Mouse (Mus musculus) neural tube, embryonic 14.5 days (tissue): ENCODE results near the gene Rbm18. TPM values are rescaled to one million over a fixed set of nuclear protein-coding genes. Genes with fewer than 3 reads are reported as not detected.
A peak's percentile ranks its signal among the peaks of the same experiment; 100 is the strongest.

Source experiments
- ATAC-seq: fragments of 200-750 bp; cut with Nextera tagmentation; 2 replicates; pipeline ENCODE4 v1.8.0; 2017; ENCODE audit warnings: low read depth, mild to moderate bottlenecking, moderate TSS enrichment, moderate library complexity
- H3K27ac ChIP-seq: fragments of 300-500 bp; sonication (generic); 2 replicates; pipeline ENCODE4 v1.5.1; 2014; ENCODE audit warnings: low read depth, mild to moderate bottlenecking, control low read depth, low read length, moderate library complexity, mixed read lengths
- H3K27me3 ChIP-seq: fragments of 300-500 bp; sonication (generic); 2 replicates; pipeline ENCODE4 v1.6.1; 2014; ENCODE audit warnings: low read length; ENCODE audit not compliant: control insufficient read depth, insufficient read depth
- H3K36me3 ChIP-seq: fragments of 300-500 bp; sonication (generic); 2 replicates; pipeline ENCODE4 v1.6.1; 2014; ENCODE audit warnings: low read length, mixed read lengths; ENCODE audit not compliant: control insufficient read depth, insufficient read depth
- H3K4me1 ChIP-seq: fragments of 300-500 bp; sonication (generic); 2 replicates; pipeline ENCODE4 v1.6.1; 2014; ENCODE audit warnings: low read length; ENCODE audit not compliant: control insufficient read depth, insufficient read depth
- H3K4me2 ChIP-seq: fragments of 300-500 bp; sonication (generic); 2 replicates; pipeline ENCODE4 v1.6.1; 2014; ENCODE audit warnings: mild to moderate bottlenecking, low read depth, low read length, control low read depth
- H3K4me3 ChIP-seq: fragments of 300-500 bp; sonication (generic); 2 replicates; pipeline ENCODE4 v1.5.1; 2014; ENCODE audit warnings: low read depth, low read length, control low read depth, mixed read lengths
- H3K9ac ChIP-seq: fragments of 300-500 bp; sonication (generic); replicated peaks from 2 replicates; pipeline ENCODE4 v1.6.1; 2014; ENCODE audit warnings: low read depth, mild to moderate bottlenecking, control low read depth, low read length, mixed read lengths
- H3K9me3 ChIP-seq: fragments of 300-500 bp; sonication (generic); 2 replicates; pipeline ENCODE4 v1.6.1; 2016; ENCODE audit warnings: low read length; ENCODE audit not compliant: control insufficient read depth
- WGBS: fragments of 180-500 bp; shearing (Covaris S2); extraction: QIAGEN DNeasy Blood & Tissue Kit; methylation state at CpG from one replicate; pipeline ENCODE4 v1.1.7; 2014; 5-methylcytosine and 5-hydroxymethylcytosine counted together
- polyA plus RNA-seq: library from polyadenylated mRNA; unstranded; fragments of >200 nt; fragmentation: Nextera tagmentation; extraction: Ambion mirVana; gene quantifications from 2 replicates; pipeline ENCODE4 v1.2.1, GENCODE M21; 2014

Gene Rbm18
- polyA plus RNA-seq, 1 experiment from 2014 or later: 138 TPM

- no peaks in the 10 kb centered on the region for H3K4me1 ChIP-seq
- H3K4me2 ChIP-seq: no peak overlapping the region
- peaks cover 47% of the 10 kb centered on the region for H3K36me3 ChIP-seq
- H3K27ac ChIP-seq: no peak overlapping the region
- ATAC-seq: no peak
- H3K4me3 ChIP-seq: no peak overlapping the region
- no peaks in the 10 kb centered on the region for H3K27me3 ChIP-seq
- 92% methylated on average over 9 of the region's 9 CpGs for WGBS
- no peak overlapping the region for H3K9ac ChIP-seq
- no peaks in the 10 kb centered on the region for H3K9me3 ChIP-seq
Measured at GRCm38 (mm10) chr2:36126795-36127429, 9.7 kb downstream of the Rbm18 start.

DNA sequence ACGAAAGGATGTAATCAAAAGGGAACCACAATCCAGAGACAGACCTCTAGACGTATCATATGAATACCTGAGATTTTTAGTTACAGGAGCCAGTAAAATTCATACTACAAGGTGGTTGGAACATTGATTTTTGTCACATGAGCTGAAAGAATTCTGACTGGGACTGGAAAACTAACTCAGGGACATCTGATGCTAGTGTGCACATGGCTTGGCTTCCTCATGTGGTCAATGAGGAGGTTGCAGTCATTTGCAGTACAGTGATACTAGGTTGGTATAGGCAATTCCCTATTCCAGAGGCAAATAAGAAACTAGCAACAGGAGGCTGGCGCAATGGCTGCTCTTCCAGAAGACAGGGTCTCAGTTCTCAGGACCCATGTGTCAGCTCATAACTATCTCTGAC, 23.9 kb downstream of the Rbm18 start:
- Histone ChIP-seq H3K9ac (no peak overlapping the region), H3K4me3 (no peak overlapping the region), H3K27ac (no peak overlapping the region), H3K36me3 (peaks cover 11% of the 10 kb centered on the region), H3K27me3 (peaks cover 4% of the 10 kb centered on the region), H3K4me2 (no peak overlapping the region), H3K9me3 (no peaks in the 10 kb centered on the region), H3K4me1 (no peaks in the 10 kb centered on the region)
- 72% methylated on average over 3 of the region's 3 CpGs for WGBS
- no peak for ATAC-seq

GRCm38 (mm10) chr2:36108615-36109014, 28.0 kb downstream of the Rbm18 start:
- no peak overlapping the region for H3K4me2 ChIP-seq
- WGBS: 10% methylated on average over 7 of the region's 7 CpGs
- no peak overlapping the region for H3K27ac ChIP-seq
- peaks cover 14% of the 10 kb centered on the region for H3K4me1 ChIP-seq
- H3K9ac ChIP-seq: no peak overlapping the region
- H3K36me3 ChIP-seq: no peaks in the 10 kb centered on the region
- no peaks in the 10 kb centered on the region for H3K9me3 ChIP-seq
- H3K27me3 ChIP-seq: peaks cover 24% of the 10 kb centered on the region
- no peak overlapping the region for H3K4me3 ChIP-seq
- ATAC-seq: no peak

- 0 out of 2 replicates have a peak within 1 kb of the TSS, but pooled peaks have one; percentile 7 for H3K9ac ChIP-seq
- H3K4me3 ChIP-seq: peak within 1 kb of the TSS; percentile 24
- peaks cover 40% of the 10 kb centered on the region for H3K27me3 ChIP-seq
- no peaks in the 10 kb centered on the region for H3K36me3 ChIP-seq
- no peak within 1 kb of the TSS for H3K27ac ChIP-seq
- no peaks in the 10 kb centered on the region for H3K9me3 ChIP-seq
- H3K4me1 ChIP-seq: peaks cover 20% of the 10 kb centered on the region
- peak; percentile 38; the same call in 1 of the 2 replicates for ATAC-seq
- peak within 1 kb of the TSS; percentile 45 for H3K4me2 ChIP-seq
- WGBS: under 1% methylated on average over 49 of the region's 58 CpGs
Measured at GRCm38 (mm10) chr2:36104956-36105741, 31.4 kb downstream of the Rbm18 start, which contains the start of gene Lhx6. Gene Lhx6 (minus strand): TSS chr2:36105408.

DNA sequence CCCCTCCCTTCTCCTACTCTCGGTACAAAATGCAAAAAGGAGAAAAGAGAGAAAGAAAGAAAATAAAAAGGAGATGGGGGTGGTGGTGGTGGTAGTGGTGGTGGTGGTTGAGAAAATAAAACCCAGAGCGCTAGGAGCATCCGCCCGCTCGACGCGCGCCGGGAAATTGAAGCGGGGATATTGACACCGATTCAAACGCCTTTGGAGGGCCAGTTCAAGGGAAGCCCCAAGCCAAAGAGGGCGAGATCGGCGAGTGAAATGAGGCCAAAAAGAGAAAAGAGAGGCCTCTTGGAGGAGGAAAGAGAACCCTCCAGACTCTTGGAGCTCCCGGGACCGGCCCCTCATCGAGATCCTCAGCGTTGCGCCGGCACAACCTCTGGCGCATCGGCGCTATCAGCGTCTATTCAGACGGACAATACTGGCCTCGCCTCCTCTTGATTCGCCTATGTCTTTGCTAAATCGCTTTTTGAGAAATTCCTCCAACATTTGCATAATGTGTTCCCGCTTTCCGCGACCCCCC, 32.1 kb downstream of the Rbm18 start:
- H3K27ac ChIP-seq: no peak overlapping the region
- H3K27me3 ChIP-seq: peaks cover 47% of the 10 kb centered on the region
- peaks cover 20% of the 10 kb centered on the region for H3K4me1 ChIP-seq
- H3K36me3 ChIP-seq: no peaks in the 10 kb centered on the region
- no peak overlapping the region for H3K9ac ChIP-seq
- no peaks in the 10 kb centered on the region for H3K9me3 ChIP-seq
- H3K4me3 ChIP-seq: peak overlapping the region; percentile 24
- H3K4me2 ChIP-seq: peak overlapping the region; percentile 45
- ATAC-seq: no peak
- under 1% methylated on average over 32 of the region's 32 CpGs for WGBS

GRCm38 (mm10) chr2:36103555-36104367, 32.8 kb downstream of the Rbm18 start:
- no peak for ATAC-seq
- Histone ChIP-seq H3K27me3 (peaks cover 54% of the 10 kb centered on the region), H3K4me2 (peak overlapping the region; percentile 45; the same call in 1 of the 2 replicates)

GRCm38 (mm10) chr2:36103069-36103554, 33.5 kb downstream of the Rbm18 start:
- Histone ChIP-seq H3K4me3 (0 out of 2 replicates have a peak overlapping the region, but pooled peaks have one; percentile 3), H3K27me3 (peaks cover 60% of the 10 kb centered on the region), H3K36me3 (no peaks in the 10 kb centered on the region), H3K9me3 (no peaks in the 10 kb centered on the region), H3K4me1 (peaks cover 20% of the 10 kb centered on the region), H3K27ac (no peak overlapping the region), H3K9ac (no peak overlapping the region), H3K4me2 (no peak overlapping the region)
- 3% methylated on average over 21 of the region's 21 CpGs for whole genome bisulfite sequencing
- ATAC-seq: no peak

More at GRCm38 (mm10) chr2:36103555-36104367, 32.8 kb downstream of the Rbm18 start:
- Histone ChIP-seq H3K9ac (no peak overlapping the region), H3K4me3 (peak overlapping the region; percentile 24; the same call in 1 of the 2 replicates), H3K36me3 (no peaks in the 10 kb centered on the region), H3K27ac (no peak overlapping the region), H3K9me3 (no peaks in the 10 kb centered on the region), H3K4me1 (peaks cover 20% of the 10 kb centered on the region)
- WGBS: under 1% methylated on average over 37 of the region's 38 CpGs

DNA sequence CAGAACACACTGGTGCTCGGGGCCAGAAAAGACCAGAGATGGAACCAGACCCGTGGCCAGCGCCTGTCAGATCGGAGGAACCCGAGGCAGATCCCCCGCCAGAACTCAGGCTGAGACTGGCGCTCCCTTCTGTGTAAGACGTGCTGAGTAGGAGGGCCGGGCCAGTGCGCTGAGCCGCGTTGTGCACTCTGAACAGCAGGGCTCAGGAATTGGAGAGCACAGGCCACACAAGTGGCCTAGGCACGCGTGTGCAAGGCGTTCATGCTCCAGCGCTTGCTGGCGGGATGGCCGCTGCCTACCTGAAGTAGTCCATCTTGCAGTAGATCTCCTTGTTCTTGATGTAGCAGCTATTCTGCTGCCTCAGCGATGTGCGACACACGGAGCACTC, 34.0 kb downstream of the Rbm18 start:
- no peak overlapping the region for H3K27ac ChIP-seq
- no peaks in the 10 kb centered on the region for H3K36me3 ChIP-seq
- H3K4me2 ChIP-seq: no peak overlapping the region
- no peaks in the 10 kb centered on the region for H3K9me3 ChIP-seq
- 0 out of 2 replicates have a peak overlapping the region, but pooled peaks have one; percentile 3 for H3K4me3 ChIP-seq
- WGBS: 1% methylated on average over 21 of the region's 21 CpGs
- peak; percentile 25; the same call in 1 of the 2 replicates for ATAC-seq
- no peak overlapping the region for H3K9ac ChIP-seq
- H3K4me1 ChIP-seq: peaks cover 20% of the 10 kb centered on the region
- H3K27me3 ChIP-seq: peaks cover 61% of the 10 kb centered on the region
